Mouse (Mus musculus) cerebellum, adult 11 months (tissue): Measurements from ENCODE around the gene Itgae.

Experiments used
- DNase-seq: peaks from one replicate; pipeline ENCODE4 v3.0.0; 2022

Itgae gene

GRCm38 (mm10) chr11:73090283-73090682 lies at the start of gene Itgae:
Gene Itgae, plus strand, starts transcription at chr11:73090583.
- DNase-seq = no peak

DNA sequence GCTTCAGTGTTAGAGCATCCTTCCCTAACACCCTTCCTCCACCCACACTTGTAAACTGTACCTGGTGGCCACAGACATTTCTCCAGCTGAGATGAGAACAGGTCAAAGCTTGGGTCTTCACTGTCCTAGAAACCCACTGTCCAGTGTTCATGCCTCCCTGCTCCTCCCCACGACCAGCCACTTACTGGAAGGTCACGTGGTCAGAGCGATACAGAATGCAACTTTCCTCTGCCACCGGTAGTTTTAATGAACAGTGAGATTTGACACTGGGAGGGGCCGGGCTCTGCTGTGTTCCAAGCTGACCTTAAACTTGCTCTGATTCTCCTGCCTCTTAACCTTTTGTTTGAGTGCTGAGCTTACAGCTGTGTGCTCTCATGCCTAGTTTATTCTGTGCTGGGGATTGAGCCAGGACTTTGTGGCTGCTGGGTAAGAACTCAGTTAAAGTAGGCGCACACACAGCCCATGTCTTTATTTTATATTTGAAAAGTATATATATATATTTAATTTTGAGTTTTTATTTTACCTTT lies 46.1 kb upstream of the Itgae start:
- no peak for DNase-seq

DNA sequence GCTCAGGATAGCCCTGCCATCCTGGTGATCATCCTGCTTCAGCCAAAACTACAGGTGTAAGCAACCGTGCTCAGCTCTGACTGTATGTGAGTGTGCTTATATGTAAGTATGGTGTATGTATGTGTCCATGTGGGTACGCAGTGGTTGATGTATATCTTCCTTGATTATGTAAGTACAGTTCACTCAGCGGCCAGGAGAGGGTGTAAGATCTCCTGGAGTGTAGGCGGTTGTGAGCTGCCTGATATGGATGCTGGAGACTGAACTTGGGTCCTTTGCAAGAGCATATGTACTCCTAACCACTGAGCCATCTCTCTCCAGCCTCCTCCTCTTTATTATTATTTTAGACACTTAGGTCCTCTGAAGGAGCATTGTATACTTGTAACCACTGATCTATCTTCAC lies 45.6 kb upstream of the Itgae start:
- DNase-seq = no peak

GRCm38 (mm10) chr11:73047542-73047996 lies 42.8 kb upstream of the Itgae start, which contains the start of gene Ncbp3:
Gene Ncbp3, plus strand, starts transcription at chr11:73047783.
- peak; percentile 93 for DNase-seq

GRCm38 (mm10) chr11:73048030-73048876 lies 42.1 kb upstream of the Itgae start:
- no peak for DNase-seq

DNA sequence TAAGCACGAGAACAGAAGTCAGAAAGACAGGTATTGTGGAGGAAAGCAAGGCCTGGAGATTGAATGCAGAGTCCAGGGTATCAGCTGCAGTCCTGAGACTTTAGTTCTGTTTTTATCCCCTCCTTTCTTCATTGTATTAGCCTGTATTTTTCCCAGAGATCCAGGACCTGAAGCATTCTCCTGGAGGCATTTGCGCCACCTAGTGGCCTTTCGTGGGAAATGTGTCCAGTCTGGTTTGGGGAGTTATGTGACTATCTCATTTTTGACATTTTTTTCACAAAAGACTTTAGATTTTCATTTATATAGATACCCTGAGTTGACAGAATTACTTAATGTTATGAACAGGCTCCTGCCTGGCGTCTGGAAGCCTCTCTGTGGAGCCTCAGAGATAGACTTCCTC lies 41.0 kb upstream of the Itgae start:
- peak; percentile 68 for DNase-seq

- no peak for DNase-seq
Observed at GRCm38 (mm10) chr11:73052795-73053194, 37.6 kb upstream of the Itgae start.

GRCm38 (mm10) chr11:73057701-73058100 lies 32.7 kb upstream of the Itgae start:
- no peak for DNase-seq

DNA sequence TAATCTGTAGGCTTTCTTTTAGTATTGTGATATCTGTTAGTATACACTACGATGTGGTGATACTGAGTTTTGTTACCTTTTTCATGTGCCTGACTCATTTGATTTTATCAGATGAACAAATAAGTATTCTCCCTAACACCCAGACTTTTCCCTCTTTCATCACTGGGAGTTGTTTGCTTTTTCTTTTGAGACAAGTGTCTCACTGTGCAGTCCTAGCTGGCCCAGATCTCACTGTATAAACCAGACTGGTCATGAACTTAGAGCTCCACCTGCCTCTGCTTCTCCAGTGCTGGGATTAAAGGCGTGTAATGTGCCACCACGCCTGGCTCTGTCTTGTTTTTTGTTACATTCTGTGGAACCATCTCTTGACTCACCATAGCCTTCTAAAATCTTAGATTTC lies 30.8 kb upstream of the Itgae start:
- no peak for DNase-seq

- DNase-seq = no peak
Observed at GRCm38 (mm10) chr11:73061413-73061812, 29.0 kb upstream of the Itgae start.

DNA sequence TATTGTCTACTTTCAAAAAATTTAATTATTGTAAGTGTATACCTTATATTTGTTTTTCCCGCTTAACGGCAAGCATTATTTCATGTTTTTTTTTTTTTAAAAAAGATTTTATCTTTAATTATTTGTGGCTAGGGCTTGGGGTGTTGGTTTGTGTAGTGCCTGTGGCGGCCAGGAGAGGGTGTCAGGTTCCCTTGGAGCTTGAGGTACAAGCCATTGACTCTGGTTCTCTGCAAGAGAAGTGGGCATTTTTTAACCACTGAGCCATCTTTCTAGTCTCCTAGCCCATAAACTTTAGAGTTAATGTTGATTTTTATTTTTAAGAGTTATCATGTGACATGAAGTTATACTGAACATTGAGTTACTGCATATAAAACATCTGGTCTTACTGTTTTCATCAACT lies 18.5 kb upstream of the Itgae start:
- no peak for DNase-seq

DNA sequence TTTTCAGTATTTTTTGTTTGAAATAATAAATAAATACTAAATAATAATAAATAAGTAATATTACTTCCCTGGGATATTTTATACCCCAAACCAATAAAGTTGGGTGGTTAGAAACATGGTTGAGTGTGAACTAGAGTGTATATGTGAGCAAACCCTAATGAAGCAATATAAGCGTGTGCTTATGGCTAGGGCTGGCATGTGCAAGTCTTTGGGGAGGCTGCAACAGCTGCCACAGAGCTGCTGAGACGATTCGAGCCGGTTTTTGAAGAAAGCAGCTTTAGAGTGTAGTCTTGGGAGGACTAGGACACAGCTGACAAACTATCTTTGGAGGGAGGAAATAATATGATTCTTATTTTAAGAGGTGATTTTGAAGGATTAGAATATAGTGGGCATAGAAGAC lies 14.1 kb upstream of the Itgae start:
- no peak for DNase-seq

GRCm38 (mm10) chr11:73076733-73077132 lies 13.7 kb upstream of the Itgae start:
- DNase-seq = no peak

DNA sequence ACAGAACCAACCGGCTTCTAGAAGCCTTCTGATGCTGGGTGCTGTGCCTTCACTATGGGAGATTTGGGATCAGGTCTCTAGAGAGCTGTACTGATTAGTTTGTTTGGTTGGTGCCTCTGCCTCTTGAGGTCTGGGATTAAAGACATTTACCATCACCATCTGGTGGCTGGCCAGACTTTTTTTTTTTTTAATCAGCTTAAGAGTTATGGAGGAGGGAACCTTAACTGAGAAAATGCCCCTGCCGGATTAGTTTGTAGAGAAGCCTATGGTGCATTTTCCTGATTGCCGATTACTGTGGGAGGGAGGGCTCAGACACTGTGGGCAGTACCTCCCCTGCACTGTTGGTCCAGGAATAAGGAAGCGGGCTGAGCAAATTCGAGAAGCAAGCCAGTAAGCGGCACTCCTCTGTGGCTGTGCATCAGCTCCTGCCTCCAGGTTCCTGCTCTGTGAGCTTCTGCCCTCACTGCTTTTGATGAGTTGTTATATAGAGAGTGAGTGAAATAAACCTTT lies 13.1 kb upstream of the Itgae start:
- DNase-seq = no peak

DNA sequence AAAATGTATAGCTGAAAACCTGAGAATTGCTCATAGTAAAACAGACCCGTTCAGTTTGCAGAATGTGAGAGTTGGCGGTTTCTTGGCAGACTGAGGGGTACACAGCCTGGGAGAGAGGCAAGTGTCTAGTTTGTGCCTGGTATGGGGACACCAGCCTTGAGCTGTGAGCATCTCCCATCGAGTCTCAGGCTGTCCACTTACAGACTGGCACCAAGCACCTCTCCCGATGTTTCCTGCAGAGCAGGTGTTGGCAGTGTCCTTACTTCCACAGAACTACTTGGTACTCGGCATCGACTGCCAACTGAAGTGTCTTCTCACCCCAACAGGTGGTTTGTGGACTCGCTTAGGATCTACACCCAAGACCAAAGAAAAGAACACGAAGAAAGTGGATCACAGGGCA lies 11.8 kb upstream of the Itgae start:
- DNase-seq = no peak

DNA sequence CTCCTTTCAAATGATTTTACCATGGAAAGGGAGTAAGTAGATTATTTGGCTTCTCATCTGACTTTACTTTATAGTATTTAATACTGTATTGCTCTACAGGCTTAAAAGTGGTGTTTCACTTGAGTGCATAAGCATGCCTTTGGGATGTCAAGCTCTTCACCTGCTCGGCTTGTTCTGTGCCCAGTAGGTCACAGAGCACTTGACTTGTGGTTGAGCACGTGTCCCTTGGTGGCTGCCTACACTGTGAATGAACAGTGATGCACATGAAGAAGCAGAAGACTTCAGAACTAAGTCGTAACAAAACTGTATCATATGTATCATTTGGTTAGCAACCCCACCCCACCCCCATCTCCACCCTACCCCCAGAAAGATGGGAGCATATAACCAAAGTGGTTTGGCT lies 10.1 kb upstream of the Itgae start:
- DNase-seq = no peak

DNA sequence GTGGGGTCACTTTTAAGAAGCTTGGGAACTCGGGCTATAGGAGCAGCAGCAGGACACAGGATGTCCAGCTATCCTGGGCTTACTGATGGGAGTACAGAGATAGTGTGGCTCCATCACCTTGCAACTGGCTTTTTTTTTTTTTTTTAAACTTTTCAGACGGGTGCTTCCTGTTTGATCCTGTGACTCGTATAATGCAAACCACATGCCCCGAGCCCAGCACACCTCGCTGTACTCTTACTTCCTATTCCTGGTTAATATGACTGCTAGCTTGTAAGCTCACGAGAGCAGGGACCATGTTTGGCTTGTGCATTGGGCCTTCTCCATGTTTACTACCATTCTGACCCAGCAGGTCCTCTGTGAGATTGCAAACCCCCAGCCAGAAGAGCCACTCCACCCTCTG lies 6.1 kb upstream of the Itgae start:
- DNase-seq = no peak

DNA sequence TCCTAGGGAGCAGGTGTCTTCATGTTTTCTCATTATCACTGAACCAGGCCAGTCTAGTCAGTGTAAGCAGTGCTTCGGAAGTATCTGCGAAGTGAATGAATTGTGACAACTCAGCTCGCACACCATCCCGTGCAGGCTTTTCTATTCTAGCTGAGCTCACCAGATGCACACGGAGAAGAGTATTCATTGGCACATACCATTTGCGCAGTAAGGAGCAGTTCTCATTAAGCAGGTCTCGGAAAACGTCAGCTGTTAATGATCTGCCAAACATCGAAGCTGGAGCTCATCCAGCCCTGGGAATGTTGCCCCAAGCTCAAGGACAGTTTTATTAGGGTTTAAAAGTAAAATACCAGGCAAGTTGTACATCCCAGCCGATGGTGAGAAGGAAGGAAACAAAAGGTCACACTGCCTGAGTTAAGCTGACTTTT lies 5.6 kb upstream of the Itgae start:
- no peak for DNase-seq

GRCm38 (mm10) chr11:73085391-73085790 lies 5.0 kb upstream of the Itgae start:
- DNase-seq = no peak

- no peak for DNase-seq
Observed at GRCm38 (mm10) chr11:73087700-73088480, 2.5 kb upstream of the Itgae start.

- no peak for DNase-seq
Observed at GRCm38 (mm10) chr11:73090826-73091225, 443 bp downstream of the Itgae start.

DNA sequence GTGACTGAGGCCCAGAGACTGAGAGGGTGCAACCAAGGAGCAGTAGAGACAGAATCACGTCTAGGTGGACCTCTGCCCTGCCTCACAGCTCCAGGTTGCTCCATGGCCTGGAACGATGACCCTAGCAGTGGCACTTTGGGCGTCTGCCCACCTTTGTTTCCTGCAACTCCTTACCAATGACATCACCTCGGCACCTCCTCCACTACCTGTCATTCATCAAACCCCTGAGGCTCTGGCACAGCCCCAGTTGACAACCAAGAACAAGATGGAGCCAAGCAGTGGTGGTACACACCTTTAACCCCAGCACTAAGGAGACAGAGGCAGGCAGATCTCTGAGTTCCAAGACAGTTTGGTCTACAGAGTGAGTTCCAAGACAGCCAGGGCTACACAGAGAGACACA lies 1.7 kb downstream of the Itgae start:
- DNase-seq = no peak

DNA sequence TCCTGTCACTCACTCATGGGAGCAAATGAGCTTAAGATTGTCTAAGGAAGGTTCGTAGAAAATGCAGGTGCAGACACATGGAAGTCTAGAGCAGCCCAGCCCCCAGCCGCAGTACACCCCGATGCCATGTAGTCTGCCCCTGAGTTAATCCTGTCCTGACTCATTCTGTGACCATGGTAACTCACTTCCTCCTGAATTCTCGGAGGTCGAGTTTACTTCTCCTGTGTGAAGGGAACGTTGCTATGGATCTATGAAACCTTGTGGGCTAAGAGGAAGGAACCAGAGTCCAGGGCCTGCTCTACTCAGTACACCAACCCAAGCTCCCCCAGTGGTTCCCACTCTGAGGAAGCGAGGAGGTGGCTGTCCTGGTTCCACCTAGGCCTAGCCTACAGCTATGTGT lies 2.5 kb downstream of the Itgae start:
- no peak for DNase-seq
